Mouse (Mus musculus) limb, embryonic 10.5 days (tissue): ENCODE results near the gene Pdcl3. TPM values are rescaled to one million over a fixed set of nuclear protein-coding genes. Genes with fewer than 3 reads are reported as not detected.

Experiments
- DNase-seq: peaks from one replicate; pipeline ENCODE4 v3.0.0-alpha.2; 2017; ENCODE audit warnings: low spot score
- H3K27ac ChIP-seq: fragments of 300-500 bp; sonication (generic); 2 replicates; pipeline ENCODE4 v1.5.1; 2016; ENCODE audit warnings: mild to moderate bottlenecking
- H3K27me3 ChIP-seq: fragments of 300-500 bp; sonication (generic); 2 replicates; pipeline ENCODE4 v1.6.1; 2016; ENCODE audit warnings: low read depth, mild to moderate bottlenecking; ENCODE audit not compliant: poor library complexity, severe bottlenecking
- H3K36me3 ChIP-seq: fragments of 300-500 bp; sonication (generic); 2 replicates; pipeline ENCODE4 v1.6.1; 2016; ENCODE audit warnings: mild to moderate bottlenecking, moderate library complexity
- H3K4me1 ChIP-seq: fragments of 300-500 bp; sonication (generic); 2 replicates; pipeline ENCODE4 v1.6.1; 2016
- H3K4me3 ChIP-seq: fragments of 300-500 bp; sonication (generic); 2 replicates; pipeline ENCODE4 v1.5.1; 2016; ENCODE audit warnings: mild to moderate bottlenecking, moderate library complexity
- H3K9me3 ChIP-seq: fragments of 300-500 bp; sonication (generic); replicated peaks from 2 replicates; pipeline ENCODE4 v1.6.1; 2016; ENCODE audit warnings: mild to moderate bottlenecking
- WGBS: fragments of 180-500 bp; shearing (Covaris S2); methylation state at CpG from one replicate; pipeline ENCODE4 v1.1.7; 2016; 5-methylcytosine and 5-hydroxymethylcytosine counted together
- polyA plus RNA-seq: library from polyadenylated mRNA; unstranded; fragments of >200 nt; fragmentation: Nextera tagmentation; extraction: Ambion mirVana; gene quantifications from 2 replicates; pipeline ENCODE4 v1.2.1, GENCODE M21; 2016

The Pdcl3 gene
- 148 and 150 TPM in 2 replicates for polyA plus RNA-seq

GRCm38 (mm10) chr1:38985308-38985707 lies at the start of gene Pdcl3:
Pdcl3 (plus strand) TSS chr1:38985608.
- H3K27ac ChIP-seq, result no peak within 1 kb of the TSS
- H3K36me3 ChIP-seq, result no peaks in the 10 kb centered on the region

GRCm38 (mm10) chr1:38936780-38937179 lies 48.6 kb upstream of the Pdcl3 start:
- Histone ChIP-seq H3K4me3 (no peak overlapping the region), H3K4me1 (no peaks in the 10 kb centered on the region), H3K27ac (no peak overlapping the region), H3K27me3 (no peaks in the 10 kb centered on the region), H3K36me3 (no peaks in the 10 kb centered on the region), H3K9me3 (no peaks in the 10 kb centered on the region)
- WGBS, result 24% methylated on average over 6 of the region's 6 CpGs
- DNase-seq, result peak; percentile 74

More at GRCm38 (mm10) chr1:38985308-38985707, at the start of gene Pdcl3:
- 89% methylated on average over 3 of the region's 3 CpGs for WGBS
- peaks cover 15% of the 10 kb centered on the region for H3K4me1 ChIP-seq
- H3K9me3 ChIP-seq, result no peaks in the 10 kb centered on the region
- H3K27me3 ChIP-seq, result no peaks in the 10 kb centered on the region
- no peak for DNase-seq
- no peak within 1 kb of the TSS for H3K4me3 ChIP-seq

- Histone ChIP-seq H3K36me3 (no peaks in the 10 kb centered on the region), H3K27ac (no peak within 1 kb of the TSS), H3K27me3 (no peaks in the 10 kb centered on the region), H3K9me3 (no peaks in the 10 kb centered on the region), H3K4me1 (no peaks in the 10 kb centered on the region), H3K4me3 (no peak within 1 kb of the TSS)
- 74% methylated on average over 6 of the region's 6 CpGs for WGBS
- no peak for DNase-seq
Measured at GRCm38 (mm10) chr1:38938849-38939248, 46.6 kb upstream of the Pdcl3 start, which contains the start of gene Nms. Nms (plus strand) TSS chr1:38939149.

GRCm38 (mm10) chr1:38939608-38940007 lies 45.8 kb upstream of the Pdcl3 start:
- no peaks in the 10 kb centered on the region for H3K4me1 ChIP-seq
- H3K4me3 ChIP-seq, result no peak overlapping the region
- no peaks in the 10 kb centered on the region for H3K36me3 ChIP-seq
- DNase-seq, result peak; percentile 74
- H3K27ac ChIP-seq, result no peak overlapping the region
- 5% methylated on average over 5 of the region's 5 CpGs for WGBS
- H3K27me3 ChIP-seq, result no peaks in the 10 kb centered on the region
- H3K9me3 ChIP-seq, result no peaks in the 10 kb centered on the region

GRCm38 (mm10) chr1:38956457-38956856 lies 29.0 kb upstream of the Pdcl3 start:
- no peak overlapping the region for H3K4me3 ChIP-seq
- DNase-seq, result no peak
- H3K9me3 ChIP-seq, result no peaks in the 10 kb centered on the region
- H3K4me1 ChIP-seq, result no peaks in the 10 kb centered on the region
- no peaks in the 10 kb centered on the region for H3K27me3 ChIP-seq
- no peak overlapping the region for H3K27ac ChIP-seq
- 94% methylated on average over 3 of the region's 3 CpGs for WGBS
- no peaks in the 10 kb centered on the region for H3K36me3 ChIP-seq

GRCm38 (mm10) chr1:38969116-38969515 lies 16.3 kb upstream of the Pdcl3 start:
- DNase-seq, result no peak
- Histone ChIP-seq H3K27ac (no peak overlapping the region), H3K27me3 (no peaks in the 10 kb centered on the region), H3K4me1 (no peaks in the 10 kb centered on the region), H3K9me3 (no peaks in the 10 kb centered on the region), H3K4me3 (no peak overlapping the region), H3K36me3 (no peaks in the 10 kb centered on the region)
- WGBS, result 84% methylated on average over 1 of the region's 1 CpGs

- Histone ChIP-seq H3K27me3 (no peaks in the 10 kb centered on the region), H3K27ac (no peak overlapping the region), H3K9me3 (no peaks in the 10 kb centered on the region), H3K4me3 (no peak overlapping the region), H3K36me3 (no peaks in the 10 kb centered on the region), H3K4me1 (no peaks in the 10 kb centered on the region)
- no peak for DNase-seq
- WGBS, result 83% methylated on average over 3 of the region's 3 CpGs
Measured at GRCm38 (mm10) chr1:38971712-38972111, 13.7 kb upstream of the Pdcl3 start.

- Histone ChIP-seq H3K36me3 (no peaks in the 10 kb centered on the region), H3K27ac (no peak overlapping the region), H3K4me3 (no peak overlapping the region), H3K9me3 (no peaks in the 10 kb centered on the region), H3K27me3 (no peaks in the 10 kb centered on the region), H3K4me1 (no peaks in the 10 kb centered on the region; the same call in 1 of the 2 replicates)
- 88% methylated on average over 9 of the region's 9 CpGs for WGBS
- no peak for DNase-seq
Measured at GRCm38 (mm10) chr1:38972986-38973592, 12.3 kb upstream of the Pdcl3 start.

GRCm38 (mm10) chr1:38979953-38980352 lies 5.5 kb upstream of the Pdcl3 start:
- no peak for DNase-seq
- H3K4me3 ChIP-seq, result no peak overlapping the region
- 90% methylated on average over 7 of the region's 7 CpGs for WGBS

GRCm38 (mm10) chr1:38983870-38984269 lies 1.5 kb upstream of the Pdcl3 start:
- Histone ChIP-seq H3K27ac (no peak overlapping the region), H3K4me1 (peaks cover 11% of the 10 kb centered on the region), H3K4me3 (no peak overlapping the region), H3K36me3 (no peaks in the 10 kb centered on the region), H3K27me3 (no peaks in the 10 kb centered on the region), H3K9me3 (no peaks in the 10 kb centered on the region)
- WGBS, result 44% methylated on average over 2 of the region's 2 CpGs
- no peak for DNase-seq

More at GRCm38 (mm10) chr1:38979953-38980352, 5.5 kb upstream of the Pdcl3 start:
- H3K4me1 ChIP-seq, result no peaks in the 10 kb centered on the region; the same call in 1 of the 2 replicates
- H3K27me3 ChIP-seq, result no peaks in the 10 kb centered on the region
- no peaks in the 10 kb centered on the region for H3K9me3 ChIP-seq
- no peak overlapping the region for H3K27ac ChIP-seq
- no peaks in the 10 kb centered on the region for H3K36me3 ChIP-seq

- Histone ChIP-seq H3K36me3 (peaks cover 14% of the 10 kb centered on the region), H3K27me3 (no peaks in the 10 kb centered on the region), H3K27ac (peak overlapping the region; percentile 92), H3K4me1 (peaks cover 15% of the 10 kb centered on the region), H3K9me3 (no peaks in the 10 kb centered on the region), H3K4me3 (peak overlapping the region; percentile 82)
- 6% methylated on average over 38 of the region's 38 CpGs for WGBS
- DNase-seq, result peak; percentile 97
Measured at GRCm38 (mm10) chr1:38987080-38987864, 1.9 kb downstream of the Pdcl3 start.

GRCm38 (mm10) chr1:38987865-38988211 lies 2.4 kb downstream of the Pdcl3 start:
- Histone ChIP-seq H3K36me3 (peaks cover 20% of the 10 kb centered on the region), H3K27ac (peak overlapping the region; percentile 92), H3K9me3 (no peaks in the 10 kb centered on the region), H3K27me3 (no peaks in the 10 kb centered on the region), H3K4me3 (peak overlapping the region; percentile 82), H3K4me1 (peaks cover 15% of the 10 kb centered on the region)
- WGBS, result under 1% methylated on average over 25 of the region's 25 CpGs
- DNase-seq, result no peak

GRCm38 (mm10) chr1:38988357-38988756 lies 2.9 kb downstream of the Pdcl3 start:
- H3K4me3 ChIP-seq, result peak overlapping the region; percentile 82
- peaks cover 25% of the 10 kb centered on the region for H3K36me3 ChIP-seq
- no peaks in the 10 kb centered on the region for H3K9me3 ChIP-seq
- 38% methylated on average over 7 of the region's 7 CpGs for WGBS
- H3K27me3 ChIP-seq, result no peaks in the 10 kb centered on the region
- H3K27ac ChIP-seq, result peak overlapping the region; percentile 92
- H3K4me1 ChIP-seq, result peaks cover 15% of the 10 kb centered on the region
- DNase-seq, result no peak
